Mouse (Mus musculus): ENCODE results near the gene Prkcb.

- TF ChIP-seq FLI1 (IDR thresholded peaks at IDR 0.05; ENCODE audit: low read length) (no peak), GATA1 (IDR thresholded peaks at IDR 0.05; ENCODE audit: borderline replicate concordance, low read length) (no peak)
These were observed 147.0 kb downstream of the Prkcb start for GRCm38 (mm10) chr7:122435561-122435960.

All from megakaryocyte, embryonic 14.5 days (primary cell).